13 mouse cellular contexts compared by ENCODE assay signal in the genomic region with DNA sequence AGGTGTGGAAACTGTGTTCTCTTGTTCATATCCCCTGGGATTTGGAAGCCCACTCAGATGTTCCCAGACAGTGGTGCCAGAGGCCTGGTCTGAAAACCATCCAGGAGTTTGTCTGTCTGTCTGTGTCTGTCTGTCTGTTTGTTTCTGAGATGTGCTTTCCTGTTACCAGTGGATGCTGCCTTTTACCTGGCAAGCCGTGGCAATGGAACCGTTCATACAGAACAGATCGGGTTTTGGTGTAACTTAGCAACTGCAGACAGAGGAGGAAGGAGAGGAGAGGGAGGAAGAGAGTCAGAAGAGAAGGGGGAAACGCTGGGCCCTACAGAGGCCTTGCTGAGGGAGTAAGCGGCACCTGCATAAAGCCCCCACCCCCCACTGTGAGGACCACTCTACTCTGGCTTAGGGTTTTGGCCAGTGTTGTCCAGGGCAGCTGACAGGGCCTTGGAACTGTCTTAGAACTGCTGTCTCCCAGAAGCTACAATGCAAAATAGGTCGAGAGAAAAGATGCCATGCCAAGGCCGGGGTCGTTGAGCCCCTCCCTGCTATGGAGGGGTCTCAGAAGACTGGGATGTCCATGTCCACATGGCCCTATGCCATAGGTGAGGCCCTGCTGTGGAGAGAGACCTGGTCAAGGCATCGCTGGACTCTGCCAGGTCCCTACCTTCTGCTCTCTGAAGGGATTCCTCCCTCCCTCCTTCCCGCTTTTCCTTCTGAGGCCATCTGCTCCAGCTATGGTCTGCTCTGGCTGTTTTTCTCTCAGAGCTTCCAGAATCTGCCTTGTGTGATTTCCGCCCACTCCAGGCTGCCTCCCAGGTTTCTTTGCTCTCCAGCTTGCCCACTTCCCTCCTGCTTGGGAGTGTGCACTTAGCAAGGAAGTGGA. TPM values are rescaled to one million over a fixed set of nuclear protein-coding genes. Genes with fewer than 3 reads are reported as not detected.
DNase-seq lines count a peak whose midpoint lies in the region; ATAC-seq and TF ChIP-seq lines count a peak whose summit lies in the region.
"Had no signal": no experiment of that assay in that cellular context is flagged by ENCODE, and none has a peak within 500 bp of the region (broad histone marks: within the 10 kb centered on the region; RNA-seq: fewer than 3 reads in every experiment).

No protein-coding gene starts in this region.

- no peak for TF ChIP-seq POLR2A in kidney, adult 2 months (IDR thresholded peaks at IDR 0.05; ENCODE audit: low read depth, low read length)

- H3K4me3 ChIP-seq in forebrain, embryonic 16.5 days (replicated peaks; ENCODE audit: low read length), result no peak overlapping the region
- H3K4me3 ChIP-seq in forebrain, embryonic 12.5 days (replicated peaks), result no peak overlapping the region
- no peak overlapping the region for H3K4me3 ChIP-seq in kidney, adult 2 months (ENCODE audit: insufficient read depth, low read depth, low read length)
- H3K4me3 ChIP-seq: stomach, embryonic 15.5 days had no signal

- H3K27ac ChIP-seq in forebrain, embryonic 16.5 days (ENCODE audit: low read length), result peak overlapping the region; percentile 50
- no peak overlapping the region for H3K27ac ChIP-seq in forebrain, embryonic 12.5 days
- H3K27ac ChIP-seq in kidney, adult 2 months (ENCODE audit: insufficient read depth, low read depth, low read length), result no peak overlapping the region
- H3K27ac ChIP-seq: stomach, embryonic 15.5 days had no signal

- DNase-seq in cerebellum, adult 11 months, result peak; percentile 79
- peak; percentile 51 to 65 for DNase-seq in frontal cortex, postnatal 10 days (ENCODE audit: low spot score in 2 of 2)
- peak; percentile 77 to 96 for DNase-seq in left cerebral cortex, postnatal 25 days (ENCODE audit: low spot score in 2 of 2)
- DNase-seq in thymus, adult 18-20 months, result no peak
- DNase-seq in B cell, adult 2 months, result no peak
- no peak for DNase-seq in kidney, adult 2 months
- DNase-seq: adrenal gland, adult 8-10 months; embryo, embryonic 11 days; heart, postnatal 10 days; lung, adult 18-20 months had no signal

- no peak for TF ChIP-seq CTCF in kidney, adult 2 months (conservative IDR thresholded peaks at IDR 0.05; ENCODE audit: insufficient read depth, insufficient read length, low read depth, low read length)

- H3K27me3 ChIP-seq in forebrain, embryonic 16.5 days (replicated peaks; ENCODE audit: control insufficient read depth, insufficient read depth, low read length), result peaks cover 13% of the 10 kb centered on the region
- peaks cover 60% of the 10 kb centered on the region for H3K27me3 ChIP-seq in forebrain, embryonic 12.5 days
- peaks cover 1% of the 10 kb centered on the region; the same call in 1 of the 2 replicates for H3K27me3 ChIP-seq in kidney, adult 2 months (replicated peaks; ENCODE audit: control insufficient read depth, insufficient read depth, low read length)

- H3K4me2 ChIP-seq in forebrain, embryonic 16.5 days (ENCODE audit: low read length), result peak overlapping the region; percentile 71
- H3K4me2 ChIP-seq in forebrain, embryonic 12.5 days, result no peak overlapping the region
- H3K4me2 ChIP-seq: stomach, embryonic 15.5 days had no signal

- no peaks in the 10 kb centered on the region for H3K9me3 ChIP-seq in forebrain, embryonic 16.5 days (ENCODE audit: control insufficient read depth, low read length)
- no peaks in the 10 kb centered on the region for H3K9me3 ChIP-seq in forebrain, embryonic 12.5 days
- H3K9me3 ChIP-seq: stomach, embryonic 15.5 days had no signal

- H3K36me3 ChIP-seq in forebrain, embryonic 16.5 days (ENCODE audit: control insufficient read depth, insufficient read depth), result no peaks in the 10 kb centered on the region
- no peaks in the 10 kb centered on the region for H3K36me3 ChIP-seq in forebrain, embryonic 12.5 days (replicated peaks)
- no peaks in the 10 kb centered on the region for H3K36me3 ChIP-seq in kidney, adult 2 months (ENCODE audit: control insufficient read depth, insufficient read depth, low read length)
- H3K36me3 ChIP-seq: stomach, embryonic 15.5 days had no signal

- no peak for ATAC-seq in forebrain, embryonic 16.5 days
- ATAC-seq in forebrain, embryonic 12.5 days (ENCODE audit: low FRiP score), result no peak

- WGBS in forebrain, embryonic 16.5 days, result 71% methylated on average over 11 of the region's 11 CpGs
- WGBS in forebrain, embryonic 12.5 days, result 68% methylated on average over 11 of the region's 11 CpGs
- 64% methylated on average over 11 of the region's 11 CpGs for WGBS in kidney, adult 2 months

- no peak overlapping the region; the same call in 1 of the 2 replicates for H3K9ac ChIP-seq in forebrain, embryonic 16.5 days (replicated peaks; ENCODE audit: low read depth, low read length)
- no peak overlapping the region for H3K9ac ChIP-seq in forebrain, embryonic 12.5 days
- H3K9ac ChIP-seq: stomach, embryonic 15.5 days had no signal

- H3K4me1 ChIP-seq in forebrain, embryonic 16.5 days (replicated peaks; ENCODE audit: control insufficient read depth, insufficient read depth, low read length), result peaks cover 15% of the 10 kb centered on the region
- H3K4me1 ChIP-seq in forebrain, embryonic 12.5 days, result peaks cover 22% of the 10 kb centered on the region
- H3K4me1 ChIP-seq in kidney, adult 2 months (ENCODE audit: control insufficient read depth, insufficient read depth, low read length), result no peaks in the 10 kb centered on the region

- intact Hi-C loops in left cerebral cortex, postnatal 25 days (cut with DNase I), result loop anchor here (1.0 to 5.0 kb wide), 4 partner anchors 10 to 71 kb away; no protein-coding TSS in a partner anchor

RNA-seq across cellular contexts. Expression of a gene that starts 2.0 kb away (rescaled TPM):
- polyA plus RNA-seq in forebrain, embryonic 16.5 days (2015; fragmentation: Nextera tagmentation; extraction: Ambion mirVana), result 4.0 and 7.0 TPM in 2 replicates
- 0.33 and 0.49 TPM in 2 replicates for polyA plus RNA-seq in forebrain, embryonic 12.5 days (2016; fragmentation: Nextera tagmentation; extraction: Ambion mirVana)
- 100 to 1,000 TPM; 199 to 208 TPM for total RNA-seq in left cerebral cortex, postnatal 25 days (2021)
- polyA plus RNA-seq in kidney, adult 2 months (2012; rRNA removed), result 0.36 and 0.52 TPM in 2 replicates

Comparison
In these comparisons a context has a peak if more than half of its experiments do, and no peak if none do; other contexts are left out.
1. DNase-seq: peak in cerebellum, adult 11 months (single experiment), frontal cortex, postnatal 10 days (2 of 2) and left cerebral cortex, postnatal 25 days (2 of 2); none in thymus, adult 18-20 months (0 of 2), B cell, adult 2 months (0 of 2) and kidney, adult 2 months (single experiment).